Mouse (Mus musculus) midbrain, embryonic 14.5 days (tissue): ENCODE measurements at regions not wholly inside any gene's neighbourhood (a gene's known extent, or its start where the extent isn't known, plus 50 kb on each side); places are given as distances from the start of the nearest gene placed in this dataset.

Experiments
- ATAC-seq: fragments of 200-750 bp; cut with Nextera tagmentation; 2 replicates; pipeline ENCODE4 v1.8.0; 2017; ENCODE audit warnings: moderate number of reproducible peaks, moderate library complexity; ENCODE audit not compliant: low FRiP score, low TSS enrichment
- DNase-seq: peaks from one replicate; pipeline ENCODE4 v3.0.0-alpha.2; 2015
- H3K27ac ChIP-seq: fragments of 300-500 bp; sonication (generic); replicated peaks from 2 replicates; pipeline ENCODE4 v1.5.1; 2014; ENCODE audit warnings: mild to moderate bottlenecking, low read depth, low read length, moderate library complexity
- H3K27me3 ChIP-seq: fragments of 300-500 bp; sonication (generic); 2 replicates; pipeline ENCODE4 v1.6.1; 2014; ENCODE audit warnings: low read length, control low read depth, mixed read lengths; ENCODE audit not compliant: control insufficient read depth, insufficient read depth
- H3K36me3 ChIP-seq: fragments of 300-500 bp; sonication (generic); 2 replicates; pipeline ENCODE4 v1.6.1; 2014; ENCODE audit warnings: low read length, control low read depth; ENCODE audit not compliant: control insufficient read depth, insufficient read depth
- H3K4me1 ChIP-seq: fragments of 300-500 bp; sonication (generic); 2 replicates; pipeline ENCODE4 v1.6.1; 2014; ENCODE audit warnings: mild to moderate bottlenecking, antibody characterized with exemption, low read length, control low read depth; ENCODE audit not compliant: control insufficient read depth, insufficient read depth
- H3K4me2 ChIP-seq: fragments of 300-500 bp; sonication (generic); 2 replicates; pipeline ENCODE4 v1.6.1; 2014; ENCODE audit warnings: mild to moderate bottlenecking, low read length, moderate library complexity
- H3K4me3 ChIP-seq: fragments of 300-500 bp; sonication (generic); replicated peaks from 2 replicates; pipeline ENCODE4 v1.5.1; 2014; ENCODE audit warnings: low read depth, low read length
- H3K9ac ChIP-seq: fragments of 300-500 bp; sonication (generic); replicated peaks from 2 replicates; pipeline ENCODE4 v1.6.1; 2014; ENCODE audit warnings: mild to moderate bottlenecking, low read length, moderate library complexity
- H3K9me3 ChIP-seq: fragments of 300-500 bp; sonication (generic); 2 replicates; pipeline ENCODE4 v1.6.1; 2016; ENCODE audit warnings: low read length, control low read depth, mixed read lengths; ENCODE audit not compliant: control insufficient read depth
- WGBS: fragments of 180-500 bp; shearing (Covaris S2); extraction: QIAGEN DNeasy Blood & Tissue Kit; methylation state at CpG from one replicate; pipeline ENCODE4 v1.1.7; 2014; 5-methylcytosine and 5-hydroxymethylcytosine counted together

GRCm38 (mm10) chr13:43724161-43724560 lies 60.4 kb upstream of the Cd83 start:
- Histone ChIP-seq H3K27ac (no peak overlapping the region), H3K27me3 (no peaks in the 10 kb centered on the region), H3K4me3 (no peak overlapping the region), H3K4me1 (no peaks in the 10 kb centered on the region; the same call in 1 of the 2 replicates), H3K9me3 (no peaks in the 10 kb centered on the region), H3K36me3 (no peaks in the 10 kb centered on the region), H3K9ac (no peak overlapping the region), H3K4me2 (no peak overlapping the region)
- 65% methylated on average over 10 of the region's 10 CpGs for WGBS
- ATAC-seq (no peak), DNase-seq (peak; percentile 66)

DNA sequence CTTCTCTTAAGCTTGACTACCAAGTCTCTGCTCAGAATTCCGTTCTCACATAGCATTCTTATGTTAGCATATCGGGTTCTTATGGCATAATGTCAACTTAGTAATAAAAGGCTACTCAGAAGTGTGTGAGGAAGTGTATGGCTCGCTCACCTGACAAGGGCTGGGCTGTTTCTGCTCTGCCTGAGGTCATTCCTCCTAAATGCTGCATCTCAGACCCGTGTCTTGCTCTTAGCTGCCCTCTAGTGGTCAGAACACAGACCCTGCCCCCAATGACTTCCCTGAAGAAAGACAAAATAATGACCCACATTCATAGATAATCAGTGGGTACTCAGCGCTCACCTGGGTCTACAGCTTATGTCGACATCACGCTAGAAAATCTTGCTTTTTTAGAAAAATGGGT lies 58.9 kb upstream of the Cd83 start:
- H3K27me3 ChIP-seq: no peaks in the 10 kb centered on the region
- no peak overlapping the region for H3K4me2 ChIP-seq
- no peaks in the 10 kb centered on the region for H3K36me3 ChIP-seq
- H3K4me3 ChIP-seq: no peak overlapping the region
- H3K27ac ChIP-seq: no peak overlapping the region
- DNase-seq: peak; percentile 83
- no peak overlapping the region for H3K9ac ChIP-seq
- 28% methylated on average over 7 of the region's 7 CpGs for WGBS
- H3K4me1 ChIP-seq: no peaks in the 10 kb centered on the region; the same call in 1 of the 2 replicates
- ATAC-seq: no peak
- no peaks in the 10 kb centered on the region for H3K9me3 ChIP-seq

DNA sequence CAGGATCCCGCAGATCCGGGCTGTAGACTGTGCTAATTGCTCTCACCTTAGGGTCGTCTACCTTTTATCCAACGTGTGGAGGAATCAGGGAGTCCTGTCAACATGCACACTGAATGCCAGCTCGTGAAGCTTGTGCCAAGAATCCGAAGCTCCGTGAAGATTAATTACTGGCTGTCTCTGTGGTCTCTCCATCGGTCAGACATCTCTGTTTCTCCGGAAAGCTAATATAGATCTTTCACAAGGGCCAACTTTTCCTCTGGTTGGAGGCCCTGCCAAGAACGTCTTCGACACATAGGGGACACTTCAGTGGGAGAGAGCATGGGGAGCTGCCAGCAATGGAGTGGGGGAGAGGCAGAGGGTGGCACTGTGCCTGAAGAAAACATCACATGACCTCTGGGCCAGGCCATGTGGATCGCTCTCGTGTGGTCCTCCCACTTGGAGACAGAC lies 57.7 kb upstream of the Cd83 start:
- WGBS: 75% methylated on average over 13 of the region's 13 CpGs
- no peaks in the 10 kb centered on the region for H3K36me3 ChIP-seq
- H3K4me3 ChIP-seq: no peak overlapping the region
- H3K4me2 ChIP-seq: no peak overlapping the region
- DNase-seq (no peak), ATAC-seq (no peak; the same call in 1 of the 2 replicates)
- no peaks in the 10 kb centered on the region for H3K9me3 ChIP-seq
- H3K27me3 ChIP-seq: no peaks in the 10 kb centered on the region
- no peaks in the 10 kb centered on the region; the same call in 1 of the 2 replicates for H3K4me1 ChIP-seq
- H3K9ac ChIP-seq: no peak overlapping the region
- H3K27ac ChIP-seq: no peak overlapping the region

DNA sequence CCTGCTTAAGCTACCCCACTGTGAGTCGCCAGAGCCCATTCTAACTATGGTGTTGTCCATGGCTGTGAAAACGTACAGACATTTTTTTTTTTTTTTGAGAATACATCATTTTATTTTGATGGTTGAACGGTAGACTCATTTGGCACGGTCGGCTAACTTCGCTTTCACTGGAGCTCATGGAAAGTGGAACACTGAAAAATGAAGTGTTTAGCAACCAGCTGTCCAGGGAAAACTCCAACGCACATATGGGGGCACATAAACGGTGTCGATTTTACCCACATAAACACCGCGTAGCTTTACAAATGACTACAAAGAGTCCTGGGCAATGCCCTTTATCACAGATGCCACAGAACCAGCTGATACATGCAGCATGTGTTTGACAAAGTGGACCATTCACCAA lies 55.0 kb upstream of the Cd83 start:
- Histone ChIP-seq H3K4me2 (no peak overlapping the region), H3K27me3 (no peaks in the 10 kb centered on the region), H3K4me3 (no peak overlapping the region), H3K36me3 (no peaks in the 10 kb centered on the region), H3K4me1 (no peaks in the 10 kb centered on the region; the same call in 1 of the 2 replicates), H3K27ac (no peak overlapping the region), H3K9me3 (no peaks in the 10 kb centered on the region), H3K9ac (no peak overlapping the region)
- no peak for DNase-seq
- no peak for ATAC-seq
- WGBS: 90% methylated on average over 11 of the region's 11 CpGs

DNA sequence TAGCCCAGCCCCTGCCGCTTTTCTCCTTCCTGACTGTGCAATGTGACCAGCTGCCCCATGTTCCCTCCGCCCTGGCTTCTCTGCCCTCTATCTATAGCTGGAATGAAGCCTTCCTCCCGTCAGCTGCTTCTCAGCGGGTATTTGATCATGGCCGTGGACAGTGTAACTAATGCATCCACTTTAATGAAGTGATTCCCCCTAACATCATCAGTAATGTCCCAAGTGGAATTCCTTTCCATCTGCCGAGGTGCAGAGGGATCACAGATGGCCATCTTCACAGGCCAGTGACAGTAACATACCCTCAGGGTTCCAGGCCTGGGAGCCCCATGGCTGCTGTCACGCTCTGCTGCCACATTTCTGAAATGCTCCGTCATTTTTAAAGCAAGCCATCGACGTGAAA lies 51.5 kb upstream of the Cd83 start:
- H3K4me3 ChIP-seq: no peak overlapping the region
- no peaks in the 10 kb centered on the region for H3K9me3 ChIP-seq
- H3K27ac ChIP-seq: no peak overlapping the region
- H3K4me1 ChIP-seq: no peaks in the 10 kb centered on the region
- no peaks in the 10 kb centered on the region for H3K36me3 ChIP-seq
- ATAC-seq (no peak), DNase-seq (no peak)
- no peak overlapping the region for H3K9ac ChIP-seq
- H3K4me2 ChIP-seq: no peak overlapping the region
- 48% methylated on average over 10 of the region's 10 CpGs for WGBS
- no peaks in the 10 kb centered on the region for H3K27me3 ChIP-seq

DNA sequence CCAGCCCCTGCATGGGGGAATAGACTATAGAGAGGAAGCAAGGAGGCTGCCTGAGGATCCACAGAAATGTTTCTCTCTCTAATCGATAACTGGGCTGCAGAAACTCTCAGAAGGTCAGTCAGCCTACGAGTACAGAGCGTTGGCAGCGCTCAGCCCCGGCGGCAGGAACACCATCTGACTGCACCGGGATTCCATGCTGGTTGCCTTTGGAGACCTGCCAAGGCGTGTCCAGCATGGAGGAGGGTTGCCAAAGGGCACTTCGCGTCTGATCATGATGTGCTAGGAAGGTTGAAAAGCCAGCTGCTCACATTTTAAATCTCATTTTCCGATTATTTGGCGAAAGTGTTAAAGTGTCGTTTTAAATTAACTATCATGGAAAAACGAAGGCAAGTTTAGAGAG lies 49.9 kb upstream of the Cd83 start:
- Histone ChIP-seq H3K27ac (no peak overlapping the region), H3K9ac (no peak overlapping the region), H3K4me2 (no peak overlapping the region), H3K4me1 (no peaks in the 10 kb centered on the region; the same call in 1 of the 2 replicates), H3K9me3 (no peaks in the 10 kb centered on the region), H3K4me3 (no peak overlapping the region), H3K27me3 (no peaks in the 10 kb centered on the region), H3K36me3 (no peaks in the 10 kb centered on the region)
- ATAC-seq (no peak), DNase-seq (peak; percentile 76)
- WGBS: 41% methylated on average over 14 of the region's 14 CpGs
